In genomic region chr9:72925021-72925934, GRCm38 (mm10) we compare ENCODE assay signal across 9 mouse cellular contexts. TPM values are rescaled to one million over a fixed set of nuclear protein-coding genes. Genes with fewer than 3 reads are reported as not detected.
A peak's percentile ranks its signal among the peaks of the same experiment; 100 is the strongest.
DNase-seq lines count a peak whose midpoint lies in the region; ATAC-seq and TF ChIP-seq lines count a peak whose summit lies in the region.
"Had no signal": no experiment of that assay in that cellular context is flagged by ENCODE, and none has a peak within 500 bp of the region (broad histone marks: within the 10 kb centered on the region; RNA-seq: fewer than 3 reads in every experiment).

Gene Pygo1 (plus strand): TSS chr9:72925645.

- no peak for TF ChIP-seq POLR2A in spleen, adult 2 months (IDR thresholded peaks at IDR 0.05; ENCODE audit: low read depth, low read length)

- no peaks in the 10 kb centered on the region for H3K9me3 ChIP-seq in embryonic facial prominence, embryonic 12.5 days
- H3K9me3 ChIP-seq in kidney, postnatal 0 days (replicated peaks; ENCODE audit: low read length) = no peaks in the 10 kb centered on the region
- no peaks in the 10 kb centered on the region for H3K9me3 ChIP-seq in liver, embryonic 14.5 days (ENCODE audit: control insufficient read depth, low read length)
- H3K9me3 ChIP-seq in neural tube, embryonic 15.5 days (replicated peaks) = no peaks in the 10 kb centered on the region

- 3% methylated on average over 84 of the region's 108 CpGs for WGBS in spleen, adult 2 months
- under 1% methylated on average over 100 of the region's 108 CpGs for whole genome bisulfite sequencing in embryonic facial prominence, embryonic 12.5 days
- under 1% methylated on average over 85 of the region's 108 CpGs for WGBS in kidney, postnatal 0 days
- 1% methylated on average over 95 of the region's 108 CpGs for WGBS in liver, embryonic 14.5 days (ENCODE audit: insufficient replicate concordance)
- 1% methylated on average over 69 of the region's 108 CpGs for WGBS in neural tube, embryonic 15.5 days

- no peak within 1 kb of the TSS for H3K27ac ChIP-seq in spleen, adult 2 months (ENCODE audit: insufficient read depth, low read length)
- H3K27ac ChIP-seq in embryonic facial prominence, embryonic 12.5 days = peak within 1 kb of the TSS; percentile 94
- H3K27ac ChIP-seq in kidney, postnatal 0 days = peak within 1 kb of the TSS; percentile 88
- no peak within 1 kb of the TSS for H3K27ac ChIP-seq in liver, embryonic 14.5 days
- H3K27ac ChIP-seq in neural tube, embryonic 15.5 days (replicated peaks) = peak within 1 kb of the TSS; percentile 87

- ATAC-seq in embryonic facial prominence, embryonic 12.5 days (ENCODE audit: insufficient number of reproducible peaks, insufficient read depth, low FRiP score, low TSS enrichment) = peak; percentile 77
- peak; percentile 84 for ATAC-seq in kidney, postnatal 0 days (replicated peaks; ENCODE audit: low FRiP score, low read depth)
- ATAC-seq in liver, embryonic 14.5 days (ENCODE audit: insufficient read depth) = no peak
- ATAC-seq in neural tube, embryonic 15.5 days (ENCODE audit: low FRiP score) = peak; percentile 88

- peaks cover 15% of the 10 kb centered on the region for H3K27me3 ChIP-seq in spleen, adult 2 months (ENCODE audit: control insufficient read depth, insufficient read depth, low read length)
- no peaks in the 10 kb centered on the region for H3K27me3 ChIP-seq in embryonic facial prominence, embryonic 12.5 days
- no peaks in the 10 kb centered on the region for H3K27me3 ChIP-seq in kidney, postnatal 0 days (ENCODE audit: insufficient read depth, low read length)
- H3K27me3 ChIP-seq in liver, embryonic 14.5 days (ENCODE audit: control insufficient read depth, insufficient read depth, low read length) = peaks cover 41% of the 10 kb centered on the region
- no peaks in the 10 kb centered on the region for H3K27me3 ChIP-seq in neural tube, embryonic 15.5 days (replicated peaks)

- DNase-seq in spleen, adult 2 months (ENCODE audit: low read depth in 1 of 2, low spot score in 2 of 2) = no peak
- no peak for DNase-seq in spleen, postnatal 36 days (ENCODE audit: low spot score in 2 of 2)
- peak; percentile 17 for DNase-seq in heart, adult 8-10 months (ENCODE audit: low spot score)
- peak; percentile 64 for DNase-seq in kidney, postnatal 0 days (ENCODE audit: low spot score)
- DNase-seq in liver, embryonic 14.5 days (ENCODE audit: low read depth in 3 of 3, low spot score in 3 of 3) = no peak
- DNase-seq in yolk sac, embryonic 10.5 days (ENCODE audit: low spot score) = peak; percentile 63

- no peaks in the 10 kb centered on the region for H3K36me3 ChIP-seq in spleen, adult 2 months (ENCODE audit: control insufficient read depth, insufficient read depth, low read length)
- H3K36me3 ChIP-seq in embryonic facial prominence, embryonic 12.5 days = no peaks in the 10 kb centered on the region
- H3K36me3 ChIP-seq in kidney, postnatal 0 days (ENCODE audit: insufficient read depth, low read length) = no peaks in the 10 kb centered on the region
- no peaks in the 10 kb centered on the region for H3K36me3 ChIP-seq in liver, embryonic 14.5 days (replicated peaks; ENCODE audit: control insufficient read depth, insufficient read depth, low read depth)
- H3K36me3 ChIP-seq in neural tube, embryonic 15.5 days = no peaks in the 10 kb centered on the region

- H3K4me1 ChIP-seq in spleen, adult 2 months (ENCODE audit: control insufficient read depth, insufficient read depth, insufficient read length) = no peaks in the 10 kb centered on the region; the same call in 1 of the 2 replicates
- H3K4me1 ChIP-seq in embryonic facial prominence, embryonic 12.5 days = peaks cover 17% of the 10 kb centered on the region
- no peaks in the 10 kb centered on the region for H3K4me1 ChIP-seq in kidney, postnatal 0 days (replicated peaks; ENCODE audit: insufficient read depth, low read length)
- H3K4me1 ChIP-seq in liver, embryonic 14.5 days (replicated peaks; ENCODE audit: control insufficient read depth in 2 of 2, insufficient read depth in 2 of 2, low read length in 1 of 2) = no peaks in the 10 kb centered on the region
- peaks cover 31% of the 10 kb centered on the region for H3K4me1 ChIP-seq in neural tube, embryonic 15.5 days

- peak within 1 kb of the TSS; percentile 95 for H3K9ac ChIP-seq in embryonic facial prominence, embryonic 12.5 days
- peak within 1 kb of the TSS; percentile 95 for H3K9ac ChIP-seq in kidney, postnatal 0 days (ENCODE audit: low read depth, low read length)
- H3K9ac ChIP-seq in liver, embryonic 14.5 days (replicated peaks) = no peak within 1 kb of the TSS
- peak within 1 kb of the TSS; percentile 90 for H3K9ac ChIP-seq in neural tube, embryonic 15.5 days (replicated peaks)

- TF ChIP-seq EP300 in liver, embryonic 14.5 days (IDR thresholded peaks at IDR 0.05; ENCODE audit: low read depth) = no peak

- peak within 1 kb of the TSS; percentile 91 for H3K4me2 ChIP-seq in embryonic facial prominence, embryonic 12.5 days (replicated peaks)
- H3K4me2 ChIP-seq in kidney, postnatal 0 days (ENCODE audit: low read length) = peak within 1 kb of the TSS; percentile 96
- H3K4me2 ChIP-seq in liver, embryonic 14.5 days (ENCODE audit: low read depth) = peak within 1 kb of the TSS; percentile 54
- peak within 1 kb of the TSS; percentile 98 for H3K4me2 ChIP-seq in neural tube, embryonic 15.5 days

- TF ChIP-seq CTCF in spleen, adult 2 months (IDR thresholded peaks at IDR 0.05; ENCODE audit: extremely low read depth, insufficient read depth, insufficient read length, insufficient replicate concordance) = no peak
- no peak for TF ChIP-seq CTCF in kidney, postnatal 0 days (IDR thresholded peaks at IDR 0.05; ENCODE audit: low read depth)
- no peak for TF ChIP-seq CTCF in liver, embryonic 14.5 days (IDR thresholded peaks at IDR 0.05; ENCODE audit: low read depth)

- H3K4me3 ChIP-seq in spleen, adult 2 months (ENCODE audit: extremely low read depth, insufficient read depth, insufficient read length) = peak within 1 kb of the TSS; percentile 27; the same call in 1 of the 2 replicates
- peak within 1 kb of the TSS; percentile 83 for H3K4me3 ChIP-seq in embryonic facial prominence, embryonic 12.5 days
- peak within 1 kb of the TSS; percentile 82 for H3K4me3 ChIP-seq in kidney, postnatal 0 days (replicated peaks; ENCODE audit: low read depth, low read length)
- peak within 1 kb of the TSS; percentile 47 to 49 for H3K4me3 ChIP-seq in liver, embryonic 14.5 days (ENCODE audit: insufficient read depth in 1 of 2, low read depth in 2 of 2, low read length in 2 of 2)
- H3K4me3 ChIP-seq in neural tube, embryonic 15.5 days (replicated peaks) = peak within 1 kb of the TSS; percentile 82

RNA-seq across cellular contexts. Expression of gene Pygo1, which starts in this region (rescaled TPM):
- polyA plus RNA-seq in spleen, adult 2 months (2012; rRNA removed) = 0.16 and 0.18 TPM in 2 replicates
- polyA plus RNA-seq in embryonic facial prominence, embryonic 12.5 days (2016; fragmentation: Nextera tagmentation; extraction: Ambion mirVana) = 11.7 TPM in 2 replicates
- total RNA-seq in heart, adult 8-10 months (2022) = 10 to 100 TPM; 12.9 to 16.4 (median 14.2) TPM
- polyA plus RNA-seq in kidney, postnatal 0 days (2015; fragmentation: Nextera tagmentation; extraction: Ambion mirVana) = 3.0 and 3.2 TPM in 2 replicates
- polyA plus RNA-seq in liver, embryonic 14.5 days (2012; rRNA removed) = 0.09 TPM in 2 replicates
- polyA plus RNA-seq in liver, embryonic 14.5 days (2014; fragmentation: Nextera tagmentation; extraction: Ambion mirVana) = 0.04 and 0.06 TPM in 2 replicates
- polyA plus RNA-seq in neural tube, embryonic 15.5 days (2015; fragmentation: Nextera tagmentation; extraction: Ambion mirVana) = 12.2 and 14.6 TPM in 2 replicates
- total RNA-seq: CH12.LX had no signal

Comparison
In these comparisons a context has a peak if more than half of its experiments do, and no peak if none do; other contexts are left out.
1. DNase-seq: peak in heart, adult 8-10 months (single experiment), kidney, postnatal 0 days (single experiment) and yolk sac, embryonic 10.5 days (single experiment); none in spleen, adult 2 months (0 of 2), spleen, postnatal 36 days (0 of 2) and liver, embryonic 14.5 days (0 of 3).
2. H3K27ac ChIP-seq: peak in embryonic facial prominence, embryonic 12.5 days (single experiment), kidney, postnatal 0 days (single experiment) and neural tube, embryonic 15.5 days (single experiment); none in spleen, adult 2 months (single experiment) and liver, embryonic 14.5 days (single experiment).
3. H3K4me3 ChIP-seq: peak in every context shown above with its lines; median percentile 83 in embryonic facial prominence, embryonic 12.5 days; 82 in kidney, postnatal 0 days; 82 in neural tube, embryonic 15.5 days; 48 in liver, embryonic 14.5 days; 27 in spleen, adult 2 months.
4. Peak in every context shown above with its lines, with median percentiles within 50 percentile points of each other: H3K4me2 ChIP-seq.